Mouse (Mus musculus) neutrophil, adult 5-6 weeks (primary cell): Measurements from ENCODE around the gene Pdss2. TPM values are rescaled to one million over a fixed set of nuclear protein-coding genes. Genes with fewer than 3 reads are reported as not detected.

ENCODE experiments used
- ATAC-seq: fragments of 151-379, 151-347 bp; 2 replicates; pipeline ENCODE4 v1.8.0; 2017; ENCODE audit warnings: mild to moderate bottlenecking, moderate TSS enrichment; ENCODE audit not compliant: insufficient number of reproducible peaks, poor library complexity, low FRiP score, severe bottlenecking; ENCODE audit errors: extremely low read depth
- total RNA-seq: library from RNA; stranded (forward); fragments of 200-1000 nt; gene quantifications from 2 replicates; pipeline ENCODE4 v1.2.3, GENCODE M21; 2017

Gene Pdss2
- total RNA-seq, 1 experiment from 2014 or later: 12.9 TPM

GRCm38 (mm10) chr10:43292454-43292853 lies 71.2 kb downstream of the Pdss2 start:
- no peak for ATAC-seq

DNA sequence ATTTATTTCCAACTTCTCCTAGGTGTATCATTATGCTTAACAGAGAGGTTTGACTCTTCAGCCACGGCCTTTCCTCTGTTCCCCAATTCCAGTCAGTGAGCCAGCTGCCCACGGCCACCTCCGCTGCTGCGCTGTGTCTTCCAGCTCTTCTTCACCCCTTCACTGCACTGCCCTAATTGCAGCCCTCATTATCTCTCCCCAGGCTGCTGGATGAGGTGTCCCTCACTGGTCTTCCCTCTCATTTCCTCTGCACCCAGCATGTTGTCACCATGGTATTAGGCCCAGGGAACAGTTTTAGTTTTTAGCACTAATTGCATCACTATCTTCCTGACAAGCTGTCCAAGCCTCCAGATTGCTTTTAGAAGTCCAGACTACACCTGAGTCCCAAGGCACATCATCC lies 73.0 kb downstream of the Pdss2 start:
- ATAC-seq: no peak

- ATAC-seq: no peak
Observed at GRCm38 (mm10) chr10:43308105-43308810, 87.0 kb downstream of the Pdss2 start.

- no peak for ATAC-seq
Observed at GRCm38 (mm10) chr10:43310781-43311392, 89.6 kb downstream of the Pdss2 start.

GRCm38 (mm10) chr10:43312211-43312610 lies 90.9 kb downstream of the Pdss2 start:
- ATAC-seq: no peak

GRCm38 (mm10) chr10:43312658-43313417 lies 91.6 kb downstream of the Pdss2 start:
- ATAC-seq: no peak

DNA sequence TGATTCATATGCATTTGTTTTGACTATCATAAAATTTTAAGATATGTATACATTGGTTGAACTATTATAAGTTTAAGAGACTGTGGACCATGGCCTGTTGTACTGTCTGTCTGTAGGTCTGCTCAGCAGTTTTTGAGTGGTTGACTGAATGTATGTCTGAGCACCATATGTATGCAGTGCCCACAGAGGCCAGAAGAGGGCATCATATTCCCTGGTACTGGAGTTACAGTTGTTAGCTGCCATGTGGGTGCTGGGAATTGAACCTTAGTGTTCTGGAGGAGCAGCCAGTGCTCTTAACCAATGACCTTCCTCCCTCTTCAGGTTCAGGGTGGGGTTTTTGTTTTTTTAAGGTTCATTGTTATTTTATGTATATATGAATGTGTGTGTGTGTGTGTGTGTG lies 93.9 kb downstream of the Pdss2 start:
- no peak for ATAC-seq

DNA sequence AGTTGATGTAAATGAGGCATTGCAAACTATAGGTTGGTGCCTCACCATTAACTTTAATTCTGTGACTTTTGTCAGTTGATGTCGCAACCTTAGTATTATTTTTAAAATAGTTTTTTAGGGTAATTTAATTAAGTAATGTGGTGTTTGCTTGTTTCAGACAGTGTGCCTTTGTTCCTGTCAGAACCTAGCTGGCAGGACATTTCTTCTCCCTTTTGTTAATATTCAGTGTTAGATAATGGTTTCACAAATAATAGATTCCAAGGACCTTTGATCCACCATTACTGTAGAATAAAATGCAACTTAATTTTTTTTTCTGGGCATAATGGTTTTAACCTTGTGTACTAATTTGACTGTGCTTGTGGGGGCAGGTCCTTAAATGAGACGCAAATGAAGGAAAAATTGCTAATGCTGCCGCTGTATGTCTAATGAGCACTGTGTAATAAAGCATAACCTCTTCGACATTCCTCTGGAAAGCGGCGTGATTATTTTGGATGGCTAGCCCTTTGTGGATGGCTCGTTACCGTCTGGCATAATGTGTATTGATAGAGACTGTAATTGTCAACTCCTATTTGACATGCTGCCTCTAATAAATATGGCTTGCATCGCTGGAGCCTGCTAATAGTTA lies 96.2 kb downstream of the Pdss2 start:
- no peak for ATAC-seq

- ATAC-seq: no peak
Observed at GRCm38 (mm10) chr10:43321019-43321418, 99.7 kb downstream of the Pdss2 start.

- ATAC-seq: no peak
Observed at GRCm38 (mm10) chr10:43322446-43323178, 101.3 kb downstream of the Pdss2 start.

GRCm38 (mm10) chr10:43323386-43323785 lies 102.1 kb downstream of the Pdss2 start:
- no peak for ATAC-seq

DNA sequence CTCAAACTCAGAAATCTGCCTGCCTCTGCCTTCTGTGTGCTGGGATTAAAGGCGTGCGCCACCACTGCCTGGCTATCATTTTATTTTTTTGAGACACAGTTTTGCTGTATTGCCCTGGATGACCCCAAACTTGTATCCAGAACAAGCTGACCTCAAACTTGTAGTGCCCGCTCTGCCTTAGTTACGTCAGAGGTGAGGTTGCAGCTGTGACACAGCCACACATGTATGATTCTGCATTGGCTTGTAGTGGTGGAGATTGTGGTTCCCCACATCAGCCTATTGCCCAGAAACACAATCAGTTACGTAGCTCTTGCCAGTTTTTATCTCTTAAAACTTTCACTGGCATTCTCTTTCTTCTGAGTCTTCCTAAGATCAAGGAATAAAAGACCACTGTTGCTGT lies 108.5 kb downstream of the Pdss2 start:
- no peak for ATAC-seq

- ATAC-seq: no peak
Observed at GRCm38 (mm10) chr10:43330691-43331090, 109.4 kb downstream of the Pdss2 start.

DNA sequence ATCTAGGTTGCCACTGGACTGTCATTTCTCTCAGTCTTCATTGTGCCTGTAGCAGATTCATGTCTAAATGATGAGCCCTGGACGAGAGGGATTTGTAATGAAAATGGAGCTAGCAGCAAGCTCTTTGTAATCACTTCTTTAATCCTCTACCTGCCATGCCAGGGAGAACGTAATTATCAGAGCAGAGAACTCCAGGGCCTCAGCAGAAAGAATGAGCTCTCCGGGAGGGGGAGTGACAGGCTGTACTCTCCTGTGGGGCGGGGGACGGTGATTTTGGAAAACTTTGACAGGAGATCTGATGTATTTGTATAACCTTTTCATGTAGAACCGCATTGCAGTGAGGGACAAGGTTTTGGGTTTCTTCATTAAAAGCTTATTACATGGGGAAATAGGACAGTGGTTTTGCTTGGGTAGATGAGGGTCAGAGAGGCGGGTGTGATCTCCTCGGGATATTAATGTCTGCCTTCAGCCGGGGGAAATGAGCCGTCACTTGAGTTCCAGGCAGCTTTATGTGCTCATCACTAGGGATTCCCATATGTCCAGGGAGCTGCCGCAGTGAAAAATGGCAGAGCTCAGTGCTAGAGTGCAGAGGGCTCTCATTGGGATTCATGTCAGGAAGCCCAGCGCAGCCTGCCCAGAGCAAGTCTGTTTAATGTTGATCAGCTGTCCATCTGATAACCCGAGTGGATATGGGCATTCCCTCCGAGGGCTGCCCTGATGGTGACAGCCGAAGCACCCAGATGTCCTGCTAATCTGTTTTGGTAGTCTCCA lies 110.8 kb downstream of the Pdss2 start:
- ATAC-seq: no peak

DNA sequence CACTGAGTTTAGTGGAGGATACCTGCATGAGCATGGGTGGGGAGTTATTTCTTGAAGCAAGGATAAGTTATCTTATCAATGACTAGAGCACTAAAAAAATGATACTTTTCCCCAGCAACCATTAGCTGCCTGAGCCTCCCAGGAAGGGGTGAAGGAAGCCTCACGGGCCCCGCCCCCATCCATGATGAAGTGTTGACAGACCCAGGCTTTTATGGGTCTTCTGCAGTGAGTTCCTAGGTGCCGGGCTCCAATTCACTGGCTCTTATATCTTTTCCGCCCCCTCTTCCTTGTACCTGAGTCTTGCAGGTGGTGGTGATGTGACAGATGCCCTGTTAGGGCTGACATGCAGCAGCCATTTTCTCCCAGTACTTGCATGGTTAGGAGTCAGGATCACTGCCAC lies 114.6 kb downstream of the Pdss2 start:
- ATAC-seq: no peak

- ATAC-seq: no peak
Observed at GRCm38 (mm10) chr10:43337110-43337509, 115.8 kb downstream of the Pdss2 start.

DNA sequence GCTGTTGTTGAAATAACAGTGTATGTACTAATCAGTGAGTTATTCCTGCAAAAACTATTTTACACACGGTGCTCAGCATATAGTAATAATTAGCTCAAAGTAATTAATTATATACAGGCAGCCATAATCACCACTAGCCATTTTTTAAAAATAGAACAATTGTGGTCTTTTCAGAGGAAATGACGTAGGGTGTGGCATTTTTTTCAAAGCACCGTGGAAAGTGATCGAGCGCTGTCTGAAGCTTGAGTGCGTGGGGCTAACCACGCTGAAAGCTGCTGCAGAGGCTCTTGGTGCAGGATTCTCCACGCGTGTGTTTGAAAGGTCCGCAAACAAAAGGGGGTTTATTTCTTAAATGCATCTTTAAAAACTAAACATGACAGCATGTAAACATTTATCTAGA lies 118.5 kb downstream of the Pdss2 start:
- no peak for ATAC-seq

DNA sequence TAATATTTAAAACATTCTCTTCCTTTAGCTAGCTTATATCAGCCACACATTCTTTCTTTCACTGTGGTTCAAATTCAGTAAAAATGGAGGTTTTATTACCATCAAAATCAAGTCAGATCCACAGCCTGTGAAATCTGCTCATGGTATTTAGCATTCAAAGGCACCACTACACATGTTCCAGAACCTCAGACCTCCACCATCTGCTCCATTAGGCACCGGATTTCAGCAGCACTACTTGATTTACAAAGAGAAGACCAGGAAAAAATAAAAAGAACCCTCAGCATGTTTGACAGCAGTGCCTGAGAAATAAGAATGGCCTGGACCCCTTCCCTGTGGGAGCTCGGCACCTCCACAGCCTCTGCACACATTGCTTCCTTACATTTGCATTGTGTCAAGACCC lies 128.4 kb downstream of the Pdss2 start:
- ATAC-seq: no peak
